Mouse (Mus musculus): Measurements from ENCODE around the gene Nek7.

DNA sequence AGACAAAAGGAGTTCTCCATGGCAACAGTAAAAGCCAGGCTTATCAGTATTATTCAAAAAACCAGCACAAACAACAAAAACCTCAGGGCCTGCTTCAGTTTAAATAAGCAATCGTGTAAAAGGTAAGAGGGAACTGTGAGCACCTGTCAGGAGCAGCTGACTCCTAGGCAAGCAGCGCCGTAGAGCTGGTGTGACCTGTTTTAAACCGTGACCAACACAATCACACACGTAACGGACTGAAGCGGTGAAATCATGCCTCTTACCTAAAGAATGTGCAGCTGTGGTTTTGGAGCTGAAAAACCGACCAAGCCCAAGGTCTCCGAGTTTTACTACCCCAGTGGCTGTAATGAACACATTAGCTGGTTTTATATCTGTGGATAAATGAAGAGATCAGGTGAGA lies 104.6 kb downstream of the Nek7 start:
- TF ChIP-seq CTCF (IDR thresholded peaks at IDR 0.05; ENCODE audit: low read depth) (no peak), EP300 (IDR thresholded peaks at IDR 0.05; ENCODE audit: low read depth) (no peak)

Data from liver, postnatal 0 days (tissue).